Mouse (Mus musculus): ENCODE results near the gene Reep3. TPM values are rescaled to one million over a fixed set of nuclear protein-coding genes. Genes with fewer than 3 reads are reported as not detected.

Gene Reep3
- polyA plus RNA-seq, 1 experiment from 2014 or later, result 55.5 TPM

DNA sequence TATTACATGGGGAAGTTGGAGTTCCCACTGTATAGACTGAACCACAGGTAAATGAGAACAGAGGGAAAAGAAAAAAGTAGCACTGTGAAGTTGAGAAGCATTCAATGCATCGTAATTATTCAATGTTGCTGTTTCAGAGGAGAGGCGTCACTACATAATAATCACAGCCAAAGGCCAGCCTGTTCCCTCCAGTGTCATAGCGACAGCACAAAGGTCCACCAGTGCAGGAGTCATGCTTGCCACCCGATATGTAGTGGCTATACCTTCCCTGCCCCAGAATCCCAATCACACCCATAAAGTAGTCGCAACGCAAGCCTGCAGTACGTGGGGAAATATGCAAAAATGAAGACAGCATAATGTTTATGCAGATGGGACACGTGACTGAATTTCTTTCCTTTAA, 70.4 kb downstream of the Reep3 start:
- no peak for ATAC-seq (ENCODE audit: insufficient number of reproducible peaks, low FRiP score, low TSS enrichment, low read depth)
- Histone ChIP-seq H3K36me3 (0 out of 2 replicates have a peak, but pooled peaks cover 9% of the 10 kb centered on the region), H3K4me1 (peaks cover 12% of the 10 kb centered on the region), H3K27ac (replicated peaks) (peak overlapping the region; percentile 65), H3K9ac (no peak overlapping the region), H3K4me3 (replicated peaks) (no peak overlapping the region), H3K9me3 (replicated peaks) (no peaks in the 10 kb centered on the region), H3K4me2 (replicated peaks) (no peak overlapping the region), H3K27me3 (no peaks in the 10 kb centered on the region)
- WGBS, result 81% methylated on average over 8 of the region's 8 CpGs

DNA sequence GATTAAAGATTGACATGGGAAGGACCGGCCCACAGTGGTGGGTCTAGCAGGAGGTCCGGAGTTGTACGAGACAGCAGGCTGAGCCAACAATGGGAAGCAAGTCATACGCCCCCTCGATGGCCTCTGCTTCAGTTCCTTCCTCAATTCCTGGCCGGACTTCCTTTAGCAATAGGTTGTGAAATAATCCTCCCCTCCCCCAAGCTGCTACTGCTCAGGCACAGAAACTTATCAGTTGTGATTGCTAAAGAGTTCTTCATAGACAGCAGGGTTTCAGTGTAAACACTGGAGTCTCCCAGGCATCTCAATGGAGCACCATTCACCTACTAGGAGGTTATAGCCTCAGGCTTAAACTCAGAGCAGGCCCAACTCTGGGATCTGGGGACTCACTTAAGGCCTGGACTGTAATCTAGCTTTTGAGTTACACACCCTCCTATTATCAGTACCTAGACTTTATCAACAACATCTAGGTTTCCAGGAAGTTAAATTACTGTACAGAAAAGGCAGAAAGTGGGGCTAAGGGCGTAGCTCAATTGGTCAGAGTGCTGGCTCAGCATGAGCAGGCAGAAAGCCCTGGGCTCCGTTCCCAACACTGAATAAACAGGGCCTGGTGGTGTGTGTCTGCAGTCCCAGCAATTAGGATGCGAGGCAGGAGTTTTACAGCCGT, 71.0 kb downstream of the Reep3 start:
- Histone ChIP-seq H3K4me3 (replicated peaks) (no peak overlapping the region), H3K27ac (replicated peaks) (peak overlapping the region; percentile 65), H3K4me1 (peaks cover 12% of the 10 kb centered on the region), H3K9ac (no peak overlapping the region), H3K27me3 (no peaks in the 10 kb centered on the region), H3K4me2 (replicated peaks) (no peak overlapping the region), H3K9me3 (replicated peaks) (no peaks in the 10 kb centered on the region), H3K36me3 (peaks cover 14% of the 10 kb centered on the region; the same call in 1 of the 2 replicates)
- WGBS, result 53% methylated on average over 10 of the region's 10 CpGs
- ATAC-seq (ENCODE audit: insufficient number of reproducible peaks, low FRiP score, low TSS enrichment, low read depth), result peak; percentile 75

- H3K9ac ChIP-seq, result no peak overlapping the region
- H3K27me3 ChIP-seq, result no peaks in the 10 kb centered on the region
- 94% methylated on average over 6 of the region's 6 CpGs for WGBS
- peaks cover 12% of the 10 kb centered on the region for H3K4me1 ChIP-seq
- H3K4me2 ChIP-seq (replicated peaks), result no peak overlapping the region
- no peak overlapping the region for H3K4me3 ChIP-seq (replicated peaks)
- ATAC-seq (ENCODE audit: insufficient number of reproducible peaks, low FRiP score, low TSS enrichment, low read depth), result no peak
- no peaks in the 10 kb centered on the region for H3K9me3 ChIP-seq (replicated peaks)
- H3K36me3 ChIP-seq, result peaks cover 19% of the 10 kb centered on the region; the same call in 1 of the 2 replicates
- H3K27ac ChIP-seq (replicated peaks), result no peak overlapping the region
These were observed 72.4 kb downstream of the Reep3 start for GRCm38 (mm10) chr10:67024391-67024790.

GRCm38 (mm10) chr10:67023092-67023491, 73.7 kb downstream of the Reep3 start:
- Histone ChIP-seq H3K27me3 (no peaks in the 10 kb centered on the region), H3K36me3 (peaks cover 19% of the 10 kb centered on the region; the same call in 1 of the 2 replicates), H3K4me2 (replicated peaks) (no peak overlapping the region), H3K4me1 (peaks cover 18% of the 10 kb centered on the region), H3K9ac (no peak overlapping the region), H3K4me3 (replicated peaks) (no peak overlapping the region), H3K27ac (replicated peaks) (no peak overlapping the region), H3K9me3 (replicated peaks) (no peaks in the 10 kb centered on the region)
- ATAC-seq (ENCODE audit: insufficient number of reproducible peaks, low FRiP score, low TSS enrichment, low read depth), result no peak
- 84% methylated on average over 9 of the region's 9 CpGs for WGBS

GRCm38 (mm10) chr10:67021494-67021893, 75.3 kb downstream of the Reep3 start:
- no peak overlapping the region for H3K9ac ChIP-seq
- H3K27me3 ChIP-seq, result no peaks in the 10 kb centered on the region
- 90% methylated on average over 13 of the region's 13 CpGs for WGBS
- peaks cover 23% of the 10 kb centered on the region for H3K4me1 ChIP-seq
- H3K27ac ChIP-seq (replicated peaks), result no peak overlapping the region
- no peak overlapping the region for H3K4me3 ChIP-seq (replicated peaks)
- peaks cover 24% of the 10 kb centered on the region; the same call in 1 of the 2 replicates for H3K36me3 ChIP-seq
- no peak overlapping the region for H3K4me2 ChIP-seq (replicated peaks)
- no peaks in the 10 kb centered on the region for H3K9me3 ChIP-seq (replicated peaks)
- ATAC-seq (ENCODE audit: insufficient number of reproducible peaks, low FRiP score, low TSS enrichment, low read depth), result no peak

DNA sequence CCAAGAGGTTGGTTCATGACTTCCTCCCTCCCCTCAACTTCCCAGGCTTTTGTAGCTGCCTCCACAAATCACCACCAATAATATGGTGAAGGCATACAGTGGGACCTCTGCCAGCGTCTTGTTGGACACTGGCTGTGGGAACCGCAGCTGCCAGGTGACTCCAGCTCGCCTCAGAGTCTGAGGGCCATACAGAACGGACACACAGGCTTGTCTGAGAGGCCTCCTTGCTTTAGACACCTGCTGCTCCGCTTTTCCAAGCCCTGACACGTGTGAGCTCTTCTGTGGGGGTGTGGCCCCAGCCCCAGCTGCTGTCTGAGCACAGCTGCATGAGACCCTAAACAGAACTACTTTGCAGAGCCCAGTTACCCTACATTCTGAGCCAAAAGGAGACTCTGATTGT, 77.9 kb downstream of the Reep3 start:
- no peak overlapping the region for H3K4me2 ChIP-seq (replicated peaks)
- peak; percentile 71; the same call in 1 of the 2 replicates for ATAC-seq (ENCODE audit: insufficient number of reproducible peaks, low FRiP score, low TSS enrichment, low read depth)
- H3K4me3 ChIP-seq (replicated peaks), result no peak overlapping the region
- 46% methylated on average over 6 of the region's 6 CpGs for WGBS
- peaks cover 27% of the 10 kb centered on the region; the same call in 1 of the 2 replicates for H3K36me3 ChIP-seq
- no peak overlapping the region for H3K27ac ChIP-seq (replicated peaks)
- H3K27me3 ChIP-seq, result no peaks in the 10 kb centered on the region
- peaks cover 12% of the 10 kb centered on the region; the same call in 1 of the 2 replicates for H3K4me1 ChIP-seq
- H3K9me3 ChIP-seq (replicated peaks), result no peaks in the 10 kb centered on the region
- H3K9ac ChIP-seq, result no peak overlapping the region

DNA sequence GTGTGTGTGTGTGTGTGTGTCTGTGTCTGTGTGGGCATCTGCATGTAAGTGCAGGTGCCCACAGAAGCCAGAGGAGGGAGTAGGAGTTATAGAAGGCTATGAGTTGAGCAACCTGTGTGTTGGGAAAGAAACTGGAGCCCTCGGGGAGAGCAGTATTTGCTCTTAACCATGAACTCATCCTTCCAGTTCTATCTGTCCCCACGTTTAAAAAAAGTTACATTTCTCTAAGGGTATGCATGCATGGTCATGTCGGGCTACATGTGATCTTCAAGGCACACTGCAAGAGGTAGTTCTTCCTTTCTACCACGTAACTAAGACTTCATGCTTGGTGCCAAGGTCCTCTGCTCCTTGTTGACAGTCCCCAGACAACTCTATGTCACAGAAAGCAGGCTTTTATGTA, 78.9 kb downstream of the Reep3 start:
- Histone ChIP-seq H3K27ac (replicated peaks) (no peak overlapping the region), H3K27me3 (no peaks in the 10 kb centered on the region), H3K9me3 (replicated peaks) (no peaks in the 10 kb centered on the region), H3K4me2 (replicated peaks) (no peak overlapping the region), H3K4me1 (peaks cover 12% of the 10 kb centered on the region; the same call in 1 of the 2 replicates), H3K4me3 (replicated peaks) (no peak overlapping the region), H3K9ac (no peak overlapping the region), H3K36me3 (peaks cover 28% of the 10 kb centered on the region; the same call in 1 of the 2 replicates)
- no peak for ATAC-seq (ENCODE audit: insufficient number of reproducible peaks, low FRiP score, low TSS enrichment, low read depth)
- WGBS, result 66% methylated on average over 4 of the region's 4 CpGs

DNA sequence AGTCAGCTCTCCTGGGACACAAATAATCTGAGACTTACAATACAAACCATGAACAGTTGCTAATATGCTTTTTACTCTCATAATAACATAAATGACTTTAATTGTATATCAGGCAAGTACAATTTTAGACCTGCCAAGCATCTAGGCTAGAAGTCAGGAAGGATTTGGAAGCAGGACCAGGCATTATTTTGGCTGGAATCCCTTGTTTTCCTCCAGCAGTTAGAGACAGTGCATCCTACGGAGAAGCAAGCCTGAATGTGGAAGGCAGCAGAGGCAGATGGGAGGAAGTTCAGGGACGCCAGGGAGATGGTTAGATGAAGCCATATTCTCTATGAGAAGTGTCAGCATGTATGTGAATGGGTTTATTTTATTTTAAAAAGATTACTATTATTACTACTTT, 79.4 kb downstream of the Reep3 start:
- WGBS, result 56% methylated on average over 2 of the region's 2 CpGs
- no peak for ATAC-seq (ENCODE audit: insufficient number of reproducible peaks, low FRiP score, low TSS enrichment, low read depth)
- Histone ChIP-seq H3K4me1 (peaks cover 12% of the 10 kb centered on the region; the same call in 1 of the 2 replicates), H3K27ac (replicated peaks) (no peak overlapping the region), H3K36me3 (peaks cover 28% of the 10 kb centered on the region; the same call in 1 of the 2 replicates), H3K9ac (no peak overlapping the region), H3K4me3 (replicated peaks) (no peak overlapping the region), H3K27me3 (no peaks in the 10 kb centered on the region), H3K9me3 (replicated peaks) (no peaks in the 10 kb centered on the region), H3K4me2 (replicated peaks) (no peak overlapping the region)

- H3K9me3 ChIP-seq (replicated peaks), result no peaks in the 10 kb centered on the region
- peaks cover 12% of the 10 kb centered on the region; the same call in 1 of the 2 replicates for H3K4me1 ChIP-seq
- no peaks in the 10 kb centered on the region for H3K27me3 ChIP-seq
- H3K9ac ChIP-seq, result no peak overlapping the region
- ATAC-seq (ENCODE audit: insufficient number of reproducible peaks, low FRiP score, low TSS enrichment, low read depth), result no peak
- no peak overlapping the region for H3K4me3 ChIP-seq (replicated peaks)
- 85% methylated on average over 4 of the region's 4 CpGs for WGBS
- H3K4me2 ChIP-seq (replicated peaks), result no peak overlapping the region
- no peak overlapping the region for H3K27ac ChIP-seq (replicated peaks)
- peaks cover 28% of the 10 kb centered on the region; the same call in 1 of the 2 replicates for H3K36me3 ChIP-seq
These were observed 80.0 kb downstream of the Reep3 start for GRCm38 (mm10) chr10:67016615-67017278.

GRCm38 (mm10) chr10:67014746-67015145, 82.0 kb downstream of the Reep3 start:
- H3K27me3 ChIP-seq, result no peaks in the 10 kb centered on the region
- H3K9ac ChIP-seq, result no peak overlapping the region
- H3K4me2 ChIP-seq (replicated peaks), result no peak overlapping the region
- H3K27ac ChIP-seq (replicated peaks), result no peak overlapping the region
- WGBS, result 78% methylated on average over 12 of the region's 12 CpGs
- peaks cover 12% of the 10 kb centered on the region; the same call in 1 of the 2 replicates for H3K4me1 ChIP-seq
- H3K4me3 ChIP-seq (replicated peaks), result no peak overlapping the region
- ATAC-seq (ENCODE audit: insufficient number of reproducible peaks, low FRiP score, low TSS enrichment, low read depth), result no peak
- H3K36me3 ChIP-seq, result peaks cover 15% of the 10 kb centered on the region; the same call in 1 of the 2 replicates
- H3K9me3 ChIP-seq (replicated peaks), result no peaks in the 10 kb centered on the region

- H3K4me1 ChIP-seq, result no peaks in the 10 kb centered on the region
- H3K4me3 ChIP-seq (replicated peaks), result no peak overlapping the region
- H3K4me2 ChIP-seq (replicated peaks), result no peak overlapping the region
- H3K27me3 ChIP-seq, result no peaks in the 10 kb centered on the region
- no peak overlapping the region for H3K9ac ChIP-seq
- H3K9me3 ChIP-seq (replicated peaks), result no peaks in the 10 kb centered on the region
- ATAC-seq (ENCODE audit: insufficient number of reproducible peaks, low FRiP score, low TSS enrichment, low read depth), result no peak
- peaks cover 10% of the 10 kb centered on the region; the same call in 1 of the 2 replicates for H3K36me3 ChIP-seq
- H3K27ac ChIP-seq (replicated peaks), result no peak overlapping the region
- 74% methylated on average over 12 of the region's 12 CpGs for whole genome bisulfite sequencing
These were observed 86.2 kb downstream of the Reep3 start for GRCm38 (mm10) chr10:67010521-67010920.
